Mouse (Mus musculus) ovary, adult 18-20 months (tissue): ENCODE measurements at regions not wholly inside any gene's neighbourhood (a gene's known extent, or its start where the extent isn't known, plus 50 kb on each side); places are given as distances from the start of the nearest gene placed in this dataset.

ENCODE experiments used
- DNase-seq: peaks from one replicate; pipeline ENCODE4 v3.0.0; 2022; ENCODE audit warnings: low spot score, mixed read lengths

- no peak for DNase-seq
Measured at GRCm38 (mm10) chr7:136180996-136181395, 464.8 kb upstream of the Mki67 start.

- DNase-seq: no peak
Measured at GRCm38 (mm10) chr7:136182101-136182500, 465.9 kb upstream of the Mki67 start.

GRCm38 (mm10) chr7:136196424-136197160, 480.4 kb upstream of the Mki67 start:
- no peak for DNase-seq

DNA sequence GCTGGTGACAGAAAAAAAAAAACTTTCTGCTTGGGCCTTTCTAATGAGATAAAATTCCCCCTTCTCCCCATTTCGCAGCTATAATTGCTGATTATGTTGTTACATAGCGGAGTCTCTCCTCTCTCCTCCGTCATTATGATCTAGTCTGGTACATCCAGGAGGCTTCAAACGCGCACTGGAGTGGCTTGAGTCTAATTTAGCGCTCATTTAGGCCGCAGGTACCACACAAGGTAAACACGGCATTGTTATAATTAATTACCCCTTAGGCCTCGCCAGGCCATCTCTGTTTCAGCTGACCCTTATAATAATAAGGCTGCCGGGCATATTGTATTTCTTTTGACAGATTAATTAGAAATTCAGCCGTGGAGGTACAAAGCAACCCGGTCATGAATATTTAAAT, 492.7 kb upstream of the Mki67 start:
- no peak for DNase-seq

DNA sequence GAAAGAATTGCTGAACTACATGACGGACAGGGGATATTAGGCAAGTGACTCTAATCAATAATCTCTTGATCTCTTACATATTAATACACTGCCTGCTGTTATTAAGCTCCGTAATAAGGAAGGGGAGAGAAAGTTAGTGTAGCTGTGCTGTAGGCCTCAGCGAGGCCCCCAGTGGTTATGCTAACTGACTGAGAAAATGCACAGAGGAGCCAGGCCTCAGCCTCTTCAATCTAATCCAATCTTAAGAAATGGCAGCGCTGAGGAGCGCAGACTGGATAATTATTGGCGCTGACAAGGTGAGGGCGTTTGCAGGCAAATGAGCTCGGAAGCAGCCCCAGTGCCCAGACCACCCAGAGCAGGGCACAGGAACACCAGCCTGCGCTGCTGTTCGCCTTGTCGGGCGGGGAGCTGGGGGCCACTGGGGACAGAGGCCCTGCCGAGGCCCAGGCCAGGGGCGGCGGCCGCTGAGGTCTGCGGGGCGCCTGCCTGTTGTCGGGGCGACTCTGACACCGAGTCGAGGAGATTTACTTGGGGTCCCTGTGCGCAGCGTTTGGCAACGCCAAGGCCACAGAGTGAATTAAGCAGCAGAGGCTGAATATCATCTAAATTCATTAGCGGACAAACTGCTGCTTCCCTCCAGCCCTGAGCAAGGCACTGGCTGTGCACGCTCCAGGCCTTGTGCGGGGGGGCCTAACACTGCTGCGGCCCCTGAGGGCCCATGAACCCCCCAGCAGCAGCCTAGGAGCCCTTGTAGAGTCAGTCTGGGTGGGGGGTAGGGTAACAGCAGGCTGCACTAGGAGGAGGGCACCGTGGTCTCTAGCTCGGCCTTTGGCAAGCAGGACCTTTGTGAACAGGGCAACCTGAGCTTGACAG, 493.4 kb upstream of the Mki67 start:
- DNase-seq: no peak

GRCm38 (mm10) chr7:136212492-136212891, 496.3 kb upstream of the Mki67 start:
- peak; percentile 53 for DNase-seq

DNA sequence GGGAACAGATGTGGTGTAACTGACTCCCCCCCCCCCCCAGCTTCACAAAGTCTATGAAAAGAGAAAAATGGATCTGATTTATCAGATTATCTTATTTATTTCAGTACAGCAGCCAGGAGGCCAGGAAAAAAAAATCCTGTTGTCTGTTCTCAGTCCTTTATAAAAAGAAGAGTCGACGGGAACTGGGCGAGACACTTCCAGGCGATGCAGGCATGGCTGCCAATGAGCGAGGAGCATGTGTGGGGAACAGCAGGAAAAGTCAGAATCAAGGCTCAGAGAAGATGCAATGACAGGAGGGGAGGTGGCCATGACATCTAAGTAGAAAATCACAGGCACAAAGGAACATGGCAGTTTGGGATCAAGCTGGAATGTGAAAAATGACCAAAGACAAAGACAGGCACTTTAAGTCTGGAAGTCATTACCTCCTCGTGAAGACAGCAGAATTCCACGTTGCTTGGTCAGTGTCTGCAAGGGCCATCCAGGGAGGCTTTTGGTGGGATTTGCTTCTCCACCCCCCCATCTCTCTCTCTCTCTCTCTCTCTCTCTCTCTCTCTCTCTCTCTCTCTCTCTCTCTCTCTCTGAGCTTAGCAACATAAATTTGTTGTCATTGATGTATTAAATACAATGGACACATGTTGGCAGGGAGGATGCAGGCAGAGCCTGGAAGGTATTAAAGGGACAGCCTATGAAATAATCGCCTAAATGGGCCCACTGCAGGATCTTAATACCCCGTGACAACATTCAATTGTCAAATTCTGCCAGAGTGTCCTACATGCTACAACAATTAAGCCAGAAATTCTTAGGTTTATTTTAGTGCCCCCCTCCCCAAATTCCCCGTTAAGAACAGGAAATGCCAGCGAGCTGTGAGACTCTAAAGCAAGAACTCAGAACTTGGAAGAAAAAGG, 497.1 kb upstream of the Mki67 start:
- DNase-seq: no peak

- DNase-seq: no peak
Measured at GRCm38 (mm10) chr7:136213962-136214308, 497.8 kb upstream of the Mki67 start.

- DNase-seq: no peak
Measured at GRCm38 (mm10) chr7:136214415-136214814, 498.3 kb upstream of the Mki67 start.

DNA sequence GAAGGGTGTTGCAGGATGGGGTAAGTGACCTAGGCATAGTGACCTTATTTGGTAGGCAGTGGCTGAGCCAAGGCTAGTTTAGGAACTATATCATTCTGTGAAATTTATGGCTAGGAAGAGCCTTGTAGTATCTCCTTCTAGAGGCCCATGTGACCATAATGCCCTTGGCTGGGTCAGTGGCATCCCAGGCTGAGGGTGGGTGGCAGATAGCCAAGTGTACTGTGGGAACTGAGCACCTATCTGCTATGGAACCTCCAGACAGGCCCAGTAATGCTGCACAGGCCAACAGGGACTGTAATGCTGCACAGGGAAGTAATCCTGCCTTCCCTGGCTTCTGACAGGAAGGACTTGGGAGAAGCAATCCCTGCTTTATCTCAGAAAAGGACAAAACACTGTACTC, 500.6 kb upstream of the Mki67 start:
- peak; percentile 61 for DNase-seq

DNA sequence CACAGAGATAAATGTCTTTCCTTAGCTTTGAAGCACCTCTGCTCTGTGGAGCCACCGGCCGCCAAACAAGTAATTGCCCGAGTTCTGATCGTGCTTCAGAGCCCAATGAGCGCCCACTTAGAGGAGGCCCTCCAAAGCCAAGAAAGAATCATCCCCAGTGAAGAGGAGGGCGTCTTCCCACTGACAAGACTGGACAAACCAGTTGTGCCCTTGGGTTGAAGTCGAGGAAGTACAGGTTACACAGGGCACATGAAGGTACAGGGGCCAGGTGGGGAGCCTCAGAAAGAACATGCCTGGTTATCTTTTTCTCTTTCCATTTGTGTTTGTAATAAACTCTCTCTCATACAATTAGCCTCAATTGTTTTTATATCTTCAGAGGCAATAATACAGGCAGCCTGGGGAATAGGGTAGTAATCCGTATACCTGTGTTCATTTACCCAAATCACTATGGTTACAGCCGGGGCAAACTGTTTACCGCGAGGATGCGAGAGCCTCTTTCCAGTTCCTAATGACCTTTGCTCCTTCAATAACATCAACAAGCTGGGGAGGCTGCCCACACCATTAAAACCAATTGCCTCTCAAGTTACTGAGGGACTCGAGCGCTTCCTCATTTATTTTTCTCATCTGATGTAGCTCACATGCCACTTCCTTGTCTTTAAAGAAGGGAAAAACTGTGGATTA, 503.5 kb upstream of the Mki67 start:
- DNase-seq: no peak

GRCm38 (mm10) chr7:136220245-136221167, 504.3 kb upstream of the Mki67 start:
- no peak for DNase-seq

DNA sequence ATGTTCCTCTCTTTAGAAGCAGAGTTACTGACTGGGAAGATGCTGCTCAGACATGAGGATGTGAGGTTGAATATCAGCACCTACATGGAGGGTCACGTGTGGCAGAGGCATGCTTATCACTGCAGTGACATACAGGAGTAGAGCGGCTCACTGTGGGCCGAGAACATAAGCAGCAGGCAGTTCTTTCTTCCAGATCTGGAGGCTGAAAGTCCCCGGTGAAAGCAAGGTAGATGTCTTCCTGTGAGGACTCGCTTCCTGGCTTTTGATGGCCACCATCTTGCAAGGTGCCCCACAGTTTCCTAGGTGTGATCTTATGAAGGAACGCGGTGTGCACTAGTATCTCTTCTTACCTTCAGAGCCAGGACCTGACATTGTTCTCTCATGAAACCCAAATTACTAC, 505.5 kb upstream of the Mki67 start:
- DNase-seq: no peak

DNA sequence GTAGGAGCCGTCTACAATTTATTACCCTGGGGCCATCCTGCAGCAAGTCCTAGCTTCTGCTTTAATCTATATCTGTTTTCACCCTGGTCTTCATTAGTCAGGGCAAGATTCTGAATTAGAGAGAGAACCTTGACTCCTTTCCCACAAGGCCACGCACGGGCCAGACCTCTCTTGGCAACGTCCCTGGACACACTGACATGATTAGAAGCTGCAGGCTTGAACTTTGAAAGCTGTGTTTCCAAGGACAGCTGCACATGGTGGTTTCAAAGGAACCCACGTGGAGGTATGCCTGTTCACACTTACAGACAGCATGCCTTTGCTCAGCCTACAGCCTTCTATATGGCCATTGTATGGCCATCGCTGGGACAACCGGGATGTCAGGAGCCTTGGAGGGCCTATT, 509.9 kb upstream of the Mki67 start:
- DNase-seq: peak; percentile 81

GRCm38 (mm10) chr7:136228331-136228730, 512.2 kb upstream of the Mki67 start:
- no peak for DNase-seq

DNA sequence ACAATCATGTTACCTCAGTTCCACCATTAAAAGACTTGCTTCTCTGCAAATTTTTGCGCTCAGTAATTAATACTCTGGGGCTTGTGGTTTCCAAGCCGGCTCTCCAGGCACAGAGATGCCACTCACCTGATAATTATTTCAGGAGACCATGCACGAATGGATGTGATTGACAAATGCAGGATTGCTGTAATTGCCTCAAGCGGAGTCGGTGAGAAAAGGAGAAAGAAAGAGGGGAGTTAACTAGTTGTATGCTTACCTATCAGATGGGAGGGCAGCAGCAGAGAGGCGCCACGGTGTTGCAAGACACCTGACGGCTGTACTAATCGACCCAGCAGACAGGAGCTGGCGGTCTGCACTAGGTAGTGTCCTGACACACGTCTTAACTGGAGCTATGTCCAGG, 513.4 kb upstream of the Mki67 start:
- no peak for DNase-seq

- no peak for DNase-seq
Measured at GRCm38 (mm10) chr7:136232177-136232576, 516.0 kb upstream of the Mki67 start.

DNA sequence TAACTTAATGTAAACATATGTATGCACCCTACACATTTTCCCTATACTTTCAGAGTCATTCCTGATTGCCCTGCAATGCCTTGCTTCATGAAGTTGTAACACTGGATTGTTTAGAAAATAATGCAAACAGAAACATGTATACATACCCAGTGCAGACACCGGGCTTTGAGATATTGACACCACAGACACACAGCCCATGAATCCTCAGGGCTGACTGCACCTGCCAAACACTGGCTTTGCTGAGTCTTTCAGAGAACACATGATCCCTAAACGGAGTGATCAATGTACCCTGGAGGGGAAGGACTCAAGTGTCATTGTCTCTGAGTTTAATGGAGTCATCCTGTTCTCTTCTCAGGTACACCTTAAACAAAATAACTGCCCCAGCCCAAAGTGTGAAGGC, 519.4 kb upstream of the Mki67 start:
- DNase-seq: no peak

DNA sequence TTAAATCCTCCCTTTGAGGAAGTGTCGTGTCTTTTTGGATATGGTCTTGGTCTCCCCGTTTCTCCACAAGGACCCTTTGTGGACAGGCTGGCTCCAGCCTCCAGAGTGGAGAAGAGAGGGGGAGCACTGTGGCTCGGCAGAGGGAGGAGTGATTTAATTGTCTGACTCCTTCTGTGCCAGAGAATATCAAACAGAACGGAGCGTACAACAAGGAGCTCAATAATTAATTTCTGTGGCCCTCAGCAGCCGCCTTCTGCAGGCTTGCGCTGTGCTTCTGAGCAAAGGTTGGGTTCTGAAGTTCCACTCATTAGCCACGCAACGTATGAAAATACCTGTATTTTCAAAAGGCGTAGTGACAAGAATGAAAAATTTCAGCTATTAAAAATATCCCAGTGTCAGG, 520.2 kb upstream of the Mki67 start:
- no peak for DNase-seq

DNA sequence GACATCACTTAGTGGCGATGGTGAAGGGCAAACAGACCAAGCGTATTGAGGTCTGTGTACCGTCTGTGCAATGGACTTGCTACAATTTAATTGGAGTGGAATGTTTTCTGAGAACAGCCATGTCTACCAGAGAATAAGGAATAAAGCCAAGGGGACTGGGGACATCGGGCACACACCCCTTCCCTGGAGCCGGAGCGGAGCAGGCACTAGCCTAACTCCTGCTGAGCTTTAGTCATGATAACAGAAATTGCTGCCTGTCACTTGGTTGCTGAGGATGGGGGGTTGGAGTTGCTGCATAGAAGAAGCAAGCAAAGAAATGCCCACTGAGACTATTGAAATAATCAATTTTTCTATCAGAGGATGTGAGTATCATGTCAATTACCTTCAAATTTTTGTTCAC, 549.5 kb upstream of the Mki67 start:
- no peak for DNase-seq
